Mouse (Mus musculus) forebrain, embryonic 11.5 days (tissue): Measurements from ENCODE around the gene Fibp. TPM values are rescaled to one million over a fixed set of nuclear protein-coding genes. Genes with fewer than 3 reads are reported as not detected.

Source experiments
- ATAC-seq: fragments of 200-750 bp; cut with Nextera tagmentation; replicated peaks from 2 replicates; pipeline ENCODE4 v1.8.0; 2017; ENCODE audit warnings: moderate TSS enrichment; ENCODE audit not compliant: low FRiP score
- DNase-seq: peaks from one replicate; pipeline ENCODE4 v3.0.0-alpha.2; 2017; ENCODE audit warnings: low spot score
- H3K27ac ChIP-seq: fragments of 300-500 bp; sonication (generic); 2 replicates; pipeline ENCODE4 v1.5.1; 2014; ENCODE audit warnings: low read depth, low read length
- H3K27me3 ChIP-seq: fragments of 300-500 bp; sonication (generic); 2 replicates; pipeline ENCODE4 v1.6.1; 2014; ENCODE audit warnings: mild to moderate bottlenecking, low read length, mixed read lengths; ENCODE audit not compliant: control insufficient read depth, insufficient read depth
- H3K36me3 ChIP-seq: fragments of 300-500 bp; sonication (generic); 2 replicates; pipeline ENCODE4 v1.6.1; 2014; ENCODE audit warnings: mild to moderate bottlenecking, low read length, moderate library complexity, mixed read lengths; ENCODE audit not compliant: control insufficient read depth, insufficient read depth
- H3K4me1 ChIP-seq: fragments of 300-500 bp; sonication (generic); replicated peaks from 2 replicates; pipeline ENCODE4 v1.6.1; 2014; ENCODE audit warnings: low read length, mixed read lengths; ENCODE audit not compliant: control insufficient read depth, insufficient read depth
- H3K4me2 ChIP-seq: fragments of 300-500 bp; sonication (generic); 2 replicates; pipeline ENCODE4 v1.6.1; 2014; ENCODE audit warnings: low read depth, mild to moderate bottlenecking, low read length, moderate library complexity, mixed read lengths; ENCODE audit not compliant: severe bottlenecking
- H3K4me3 ChIP-seq: fragments of 300-500 bp; sonication (generic); 2 replicates; pipeline ENCODE4 v1.5.1; 2014; ENCODE audit warnings: low read depth, low read length
- H3K9ac ChIP-seq: fragments of 300-500 bp; sonication (generic); 2 replicates; pipeline ENCODE4 v1.6.1; 2014; ENCODE audit warnings: low read length
- H3K9me3 ChIP-seq: fragments of 300-500 bp; sonication (generic); 2 replicates; pipeline ENCODE4 v1.6.1; 2016; ENCODE audit warnings: low read length, mixed read lengths; ENCODE audit not compliant: control insufficient read depth
- WGBS: fragments of 180-500 bp; shearing (Covaris S2); extraction: QIAGEN DNeasy Blood & Tissue Kit; methylation state at CpG from one replicate; pipeline ENCODE4 v1.1.7; 2014; 5-methylcytosine and 5-hydroxymethylcytosine counted together
- polyA plus RNA-seq: library from polyadenylated mRNA; unstranded; fragments of >200 nt; fragmentation: Nextera tagmentation; extraction: Ambion mirVana; gene quantifications from 2 replicates; pipeline ENCODE4 v1.2.1, GENCODE M21; 2014

Gene Fibp
- polyA plus RNA-seq, 1 experiment from 2014 or later = 105 TPM

DNA sequence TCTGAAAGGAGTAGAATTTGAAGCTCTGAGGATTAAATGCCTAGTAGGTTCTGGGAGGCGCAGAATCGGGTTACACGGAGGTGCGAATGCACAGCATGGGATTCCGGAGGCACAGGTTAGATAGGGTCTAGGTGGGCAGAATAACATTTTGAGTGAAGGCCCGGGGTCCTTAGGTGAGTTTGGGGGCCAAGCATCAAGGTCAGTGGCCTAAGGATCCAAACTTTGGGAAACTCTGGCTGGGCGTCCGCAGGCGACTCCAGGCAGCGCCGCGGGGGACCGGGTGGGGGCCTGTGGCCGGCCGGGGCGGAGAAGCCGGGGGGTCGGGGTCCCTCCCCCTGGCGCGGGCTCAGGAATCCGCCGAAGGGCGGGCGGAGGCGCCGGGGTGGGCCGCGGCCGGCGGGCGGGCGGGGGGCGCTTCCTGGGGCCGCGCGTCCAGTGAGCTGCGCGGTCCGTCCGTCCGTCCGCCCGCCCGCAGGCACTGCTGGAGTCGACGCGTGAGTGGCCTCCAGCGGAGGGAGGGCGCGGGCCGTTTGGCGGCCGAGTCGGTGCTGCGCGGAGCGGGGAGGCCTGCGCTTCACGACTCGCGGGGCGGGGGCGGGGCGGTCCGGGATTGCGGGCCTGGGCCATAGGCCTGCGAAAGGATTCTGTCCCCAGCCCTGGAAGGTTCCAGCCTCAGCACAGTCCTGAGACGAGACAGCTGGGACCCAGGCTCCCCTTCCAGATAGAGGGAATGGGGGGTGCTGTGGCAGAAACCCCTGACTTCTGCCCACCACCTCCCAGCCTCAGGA is 14.1 kb downstream of the Fibp start:
- Histone ChIP-seq H3K27ac (peak overlapping the region; percentile 18; the same call in 1 of the 2 replicates), H3K36me3 (no peaks in the 10 kb centered on the region)
- 2% methylated on average over 54 of the region's 68 CpGs for WGBS

DNA sequence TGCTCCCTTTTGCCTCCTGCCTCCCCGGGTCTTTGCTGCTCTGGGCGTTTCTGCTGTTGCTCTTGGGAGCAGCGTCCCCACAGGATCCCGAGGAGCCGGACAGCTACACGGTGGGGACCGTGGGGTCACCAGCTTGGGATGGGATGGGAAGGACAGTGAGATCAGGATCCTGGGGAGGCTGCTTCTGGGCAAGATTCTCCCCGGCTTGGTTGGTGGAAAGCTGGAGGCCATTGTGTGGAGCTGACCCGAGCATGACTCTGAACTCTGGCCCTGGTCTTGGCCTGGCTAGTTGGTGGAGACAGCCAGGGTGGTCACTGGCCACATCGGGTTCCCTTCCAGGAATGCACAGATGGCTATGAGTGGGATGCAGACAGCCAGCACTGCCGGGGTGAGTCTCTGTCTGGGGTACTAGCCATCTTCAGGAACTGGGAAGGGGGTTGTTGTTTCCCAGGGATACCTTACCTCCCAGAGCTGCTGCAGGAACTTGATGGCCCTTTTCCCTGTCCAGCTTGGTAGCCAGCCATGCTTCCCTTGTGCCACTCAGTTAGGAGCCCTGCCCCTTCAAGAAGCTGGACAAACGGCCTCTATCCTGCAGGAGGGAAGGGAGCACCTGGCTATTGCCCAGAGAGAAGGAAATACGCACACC is 14.8 kb downstream of the Fibp start:
- Histone ChIP-seq H3K27me3 (no peaks in the 10 kb centered on the region), H3K4me3 (peak overlapping the region; percentile 59), H3K4me1 (peaks cover 11% of the 10 kb centered on the region; the same call in 1 of the 2 replicates), H3K27ac (peak overlapping the region; percentile 18; the same call in 1 of the 2 replicates), H3K36me3 (no peaks in the 10 kb centered on the region), H3K4me2 (peak overlapping the region; percentile 86), H3K9ac (peak overlapping the region; percentile 84), H3K9me3 (no peaks in the 10 kb centered on the region)
- ATAC-seq = peak; percentile 49; the same call in 1 of the 2 replicates
- WGBS = 28% methylated on average over 13 of the region's 13 CpGs
- no peak for DNase-seq

More for the DNA sequence above, 14.1 kb downstream of the Fibp start:
- Histone ChIP-seq H3K9me3 (no peaks in the 10 kb centered on the region), H3K27me3 (no peaks in the 10 kb centered on the region), H3K4me1 (peaks cover 11% of the 10 kb centered on the region; the same call in 1 of the 2 replicates), H3K4me3 (peak overlapping the region; percentile 59), H3K9ac (peak overlapping the region; percentile 84), H3K4me2 (peak overlapping the region; percentile 86)
- peak; percentile 76 for DNase-seq
- peak; percentile 45 for ATAC-seq

DNA sequence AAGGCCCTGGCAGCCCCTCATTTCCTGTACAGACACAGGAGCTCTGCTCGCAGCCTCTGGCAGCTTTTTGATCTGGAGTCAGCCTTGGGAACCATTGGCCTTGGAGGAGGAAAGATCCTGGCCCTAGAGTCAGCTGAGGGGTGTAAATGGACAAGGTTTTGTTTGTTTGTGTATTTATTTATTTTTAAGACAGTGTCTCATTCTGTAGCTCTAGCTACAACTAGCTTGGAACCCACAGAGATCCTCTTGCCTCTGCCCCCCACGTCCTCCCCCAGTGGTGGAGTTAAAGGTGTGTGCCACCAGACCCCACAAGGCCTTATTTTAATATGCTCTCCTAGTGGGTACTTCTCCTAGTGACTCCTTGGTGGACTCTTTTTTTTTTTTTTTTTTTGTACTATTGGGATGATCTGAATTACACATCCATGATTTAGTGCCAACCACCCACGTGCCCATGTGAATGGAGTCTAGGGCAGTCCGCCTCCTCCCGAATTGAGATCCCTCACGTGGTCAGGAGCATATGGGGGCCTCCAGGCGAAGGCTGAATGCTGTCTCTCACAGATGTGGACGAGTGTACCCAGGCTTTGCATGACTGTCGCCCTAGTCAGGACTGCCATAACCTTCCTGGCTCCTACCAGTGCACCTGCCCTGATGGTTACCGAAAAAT is 16.7 kb downstream of the Fibp start:
- WGBS = 85% methylated on average over 10 of the region's 10 CpGs
- H3K27ac ChIP-seq = no peak overlapping the region
- ATAC-seq = no peak

DNA sequence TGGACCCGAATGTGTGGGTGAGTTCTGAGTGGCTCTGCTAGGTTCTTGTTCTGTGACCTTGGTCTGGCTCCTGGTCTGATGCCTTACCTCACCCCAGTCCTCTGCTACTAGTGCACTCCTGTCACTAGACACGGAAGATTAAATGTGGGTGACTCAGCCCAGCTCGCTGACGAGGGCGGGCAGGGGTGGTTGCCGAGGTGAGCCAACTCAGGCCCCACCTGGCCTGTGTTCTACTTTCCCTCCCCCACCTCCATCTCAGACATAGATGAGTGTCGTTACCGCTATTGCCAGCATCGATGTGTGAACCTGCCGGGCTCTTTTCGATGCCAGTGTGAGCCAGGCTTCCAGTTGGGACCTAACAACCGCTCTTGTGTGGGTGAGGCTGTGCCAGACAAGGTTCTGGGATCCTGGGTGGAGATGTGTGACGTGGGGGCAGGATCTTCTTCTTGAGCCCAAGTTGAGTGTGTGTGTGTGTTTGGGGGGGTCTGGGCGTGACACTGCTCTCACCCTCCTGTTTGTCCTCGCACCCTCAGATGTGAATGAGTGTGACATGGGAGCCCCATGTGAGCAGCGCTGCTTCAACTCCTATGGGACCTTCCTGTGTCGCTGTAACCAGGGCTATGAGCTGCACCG is 17.4 kb downstream of the Fibp start:
- DNase-seq (no peak), ATAC-seq (no peak)
- Histone ChIP-seq H3K4me2 (no peak overlapping the region), H3K36me3 (no peaks in the 10 kb centered on the region), H3K9ac (no peak overlapping the region), H3K9me3 (no peaks in the 10 kb centered on the region), H3K27me3 (no peaks in the 10 kb centered on the region), H3K4me1 (peaks cover 11% of the 10 kb centered on the region; the same call in 1 of the 2 replicates), H3K27ac (no peak overlapping the region), H3K4me3 (no peak overlapping the region)
- WGBS = 91% methylated on average over 18 of the region's 18 CpGs

More for the DNA sequence above, 16.7 kb downstream of the Fibp start:
- Histone ChIP-seq H3K4me1 (peaks cover 11% of the 10 kb centered on the region; the same call in 1 of the 2 replicates), H3K9ac (no peak overlapping the region), H3K9me3 (no peaks in the 10 kb centered on the region), H3K4me3 (no peak overlapping the region), H3K27me3 (no peaks in the 10 kb centered on the region), H3K4me2 (no peak overlapping the region), H3K36me3 (no peaks in the 10 kb centered on the region)
- DNase-seq = no peak

DNA sequence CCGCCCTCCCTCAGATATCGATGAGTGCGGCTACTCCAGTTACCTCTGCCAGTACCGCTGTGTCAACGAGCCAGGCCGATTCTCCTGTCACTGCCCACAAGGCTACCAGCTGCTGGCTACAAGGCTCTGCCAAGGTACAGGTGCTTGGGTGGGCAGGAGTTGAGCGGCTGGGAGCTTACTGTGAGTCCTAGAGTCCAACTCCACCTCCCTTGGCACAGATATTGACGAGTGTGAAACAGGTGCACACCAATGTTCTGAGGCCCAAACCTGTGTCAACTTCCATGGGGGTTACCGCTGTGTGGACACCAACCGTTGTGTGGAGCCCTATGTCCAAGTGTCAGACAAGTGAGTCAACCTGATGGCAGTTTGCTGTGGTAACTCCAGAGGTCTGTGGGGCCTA is 19.6 kb downstream of the Fibp start:
- DNase-seq (no peak), ATAC-seq (no peak)
- H3K4me2 ChIP-seq = no peak overlapping the region
- no peak overlapping the region for H3K4me3 ChIP-seq
- peaks cover 5% of the 10 kb centered on the region; the same call in 1 of the 2 replicates for H3K4me1 ChIP-seq
- no peaks in the 10 kb centered on the region for H3K27me3 ChIP-seq
- no peaks in the 10 kb centered on the region for H3K9me3 ChIP-seq
- WGBS = 95% methylated on average over 10 of the region's 10 CpGs
- no peak overlapping the region for H3K27ac ChIP-seq
- no peaks in the 10 kb centered on the region; the same call in 1 of the 2 replicates for H3K36me3 ChIP-seq
- H3K9ac ChIP-seq = no peak overlapping the region

DNA sequence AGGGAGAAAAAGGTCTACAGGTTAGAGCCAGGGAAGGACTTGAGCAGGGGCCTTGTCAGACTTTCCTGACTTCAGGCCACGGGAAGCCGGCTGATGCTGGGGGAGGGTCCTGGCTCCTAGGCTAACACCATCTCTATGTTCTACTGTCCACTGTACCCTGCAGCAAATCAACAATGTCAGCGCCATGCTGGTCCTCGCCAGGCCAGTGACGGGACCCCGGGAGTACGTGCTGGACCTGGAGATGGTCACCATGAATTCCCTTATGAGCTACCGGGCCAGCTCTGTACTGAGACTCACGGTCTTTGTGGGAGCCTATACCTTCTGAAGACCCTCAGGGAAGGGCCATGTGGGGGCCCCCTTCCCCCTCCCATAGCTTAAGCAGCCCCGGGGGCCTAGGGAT is 21.0 kb downstream of the Fibp start:
- no peaks in the 10 kb centered on the region for H3K27me3 ChIP-seq
- H3K9me3 ChIP-seq = no peaks in the 10 kb centered on the region
- ATAC-seq (no peak), DNase-seq (no peak)
- WGBS = 89% methylated on average over 10 of the region's 10 CpGs
- no peak overlapping the region for H3K27ac ChIP-seq
- no peak overlapping the region for H3K4me3 ChIP-seq
- H3K4me1 ChIP-seq = no peaks in the 10 kb centered on the region
- H3K4me2 ChIP-seq = no peak overlapping the region
- H3K9ac ChIP-seq = no peak overlapping the region
- H3K36me3 ChIP-seq = no peaks in the 10 kb centered on the region; the same call in 1 of the 2 replicates

DNA sequence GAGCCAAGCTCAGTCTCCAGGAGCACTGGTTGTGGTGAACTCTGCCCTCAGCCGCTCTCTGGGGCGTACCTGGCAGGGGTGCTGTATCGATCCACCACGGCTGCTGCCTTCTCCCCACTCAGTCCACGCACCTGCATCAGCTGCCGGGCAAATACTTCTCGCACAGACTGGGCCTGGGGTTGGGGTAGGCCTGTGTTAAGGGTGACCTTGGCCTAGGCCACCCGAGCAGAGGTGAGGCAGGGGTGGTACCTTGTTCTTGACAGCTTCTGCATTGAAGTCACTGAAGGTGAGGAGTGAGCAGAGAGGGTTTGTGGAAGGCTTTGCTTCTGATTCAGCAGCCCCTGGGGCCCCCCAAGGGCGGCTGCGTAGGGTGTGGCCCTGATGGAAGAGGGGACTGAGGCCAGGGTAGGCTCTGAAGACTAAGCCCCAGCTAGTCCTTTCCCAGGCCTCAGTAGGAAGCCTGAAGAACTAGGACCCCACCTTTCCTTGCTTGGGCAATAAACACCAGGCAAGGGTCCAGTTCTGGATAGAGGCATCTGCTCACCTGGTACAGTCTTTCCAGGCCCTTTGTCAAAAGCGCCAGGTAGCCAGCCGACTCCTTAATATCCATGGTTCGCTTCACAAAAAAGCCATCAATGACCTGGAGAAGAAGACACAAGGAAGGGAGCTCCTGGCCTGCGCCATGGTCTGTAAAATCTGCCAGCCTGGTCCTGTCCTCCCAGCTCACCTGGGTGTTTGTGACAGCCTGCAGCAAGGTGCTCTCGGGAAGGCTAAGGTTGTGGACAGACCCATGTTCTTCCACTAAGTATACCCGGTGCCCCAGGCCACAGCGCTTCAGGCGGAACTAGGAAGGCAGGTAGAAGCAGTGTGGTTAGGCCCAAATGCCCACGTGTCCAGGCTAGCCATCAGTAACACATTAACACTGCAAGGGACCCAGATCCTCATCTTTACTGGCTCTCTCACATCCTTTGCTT is 23.3 kb downstream of the Fibp start:
- ATAC-seq = no peak
- DNase-seq = no peak
- no peak overlapping the region for H3K4me2 ChIP-seq
- H3K9me3 ChIP-seq = no peaks in the 10 kb centered on the region
- H3K4me3 ChIP-seq = no peak overlapping the region
- no peaks in the 10 kb centered on the region; the same call in 1 of the 2 replicates for H3K36me3 ChIP-seq
- no peak overlapping the region for H3K27ac ChIP-seq
- no peak overlapping the region for H3K9ac ChIP-seq
- WGBS = 96% methylated on average over 19 of the region's 19 CpGs
- no peaks in the 10 kb centered on the region for H3K27me3 ChIP-seq
- H3K4me1 ChIP-seq = no peaks in the 10 kb centered on the region; the same call in 1 of the 2 replicates
